Mouse (Mus musculus) bone marrow, adult 2 months (tissue): ENCODE data around the gene Snx27.
A peak's percentile ranks its signal among the peaks of the same experiment; 100 is the strongest.

Source experiments
- CTCF ChIP-seq: fragments of 200-500 bp; IDR thresholded peaks from 2 replicates; pipeline ENCODE4 v1.5.1; 2011; ENCODE audit warnings: low read length, control low read depth; ENCODE audit not compliant: control insufficient read depth, insufficient read depth
- POLR2A ChIP-seq: fragments of 200-500 bp; IDR thresholded peaks from 2 replicates; pipeline ENCODE4 v1.6.1; 2011; ENCODE audit warnings: low read depth, mild to moderate bottlenecking, control low read depth, low read length, borderline replicate concordance; ENCODE audit not compliant: control insufficient read depth

DNA sequence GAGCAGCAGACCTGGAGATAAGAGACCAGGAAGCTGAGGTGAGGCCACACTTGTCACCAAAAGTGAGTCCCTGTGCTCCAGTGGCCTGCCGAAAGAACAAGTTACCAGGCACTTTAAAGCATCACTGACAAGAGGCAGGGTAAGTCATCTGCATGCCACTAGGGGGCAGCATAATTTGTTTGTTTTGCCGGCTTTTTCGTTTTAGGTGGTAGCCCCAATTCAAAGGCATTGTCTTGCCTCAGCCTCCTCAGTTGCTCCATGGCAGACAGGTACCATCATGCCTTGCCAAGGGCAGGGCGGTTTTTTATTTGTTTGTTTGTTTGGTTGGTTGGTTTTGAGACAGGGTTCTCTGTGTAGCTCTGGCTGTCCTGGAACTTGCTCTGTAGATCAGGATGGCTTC lies 34.2 kb upstream of the Snx27 start:
- TF ChIP-seq CTCF, result peak; percentile 36; the same call in 1 of the 2 replicates
- no peak for TF ChIP-seq POLR2A
